Mouse (Mus musculus) spleen, adult 2 months (tissue): ENCODE results near the gene Pias1. TPM values are rescaled to one million over a fixed set of nuclear protein-coding genes. Genes with fewer than 3 reads are reported as not detected.
"Not testable (repeated sequence)": the region's sequence is repeated elsewhere in the genome, so short reads cannot be mapped to it uniquely, and the experiment has no call there.

Experiments
- DNase-seq, 2 experiments: peaks; one replicate each; pipeline versions ENCODE4 v3.0.0 to v3.0.0-alpha.2; 2012 to 2021; ENCODE audit warnings: low spot score in 2 of 2, low read depth in 1 of 2
- H3K27ac ChIP-seq: fragments of 200-500 bp; 2 replicates; pipeline ENCODE4 v1.5.1; 2012; ENCODE audit warnings: low read length, inconsistent platforms; ENCODE audit not compliant: insufficient read depth
- H3K27me3 ChIP-seq: fragments of 200-500 bp; 2 replicates; pipeline ENCODE4 v1.6.1; 2012; ENCODE audit warnings: mild to moderate bottlenecking, moderate library complexity, low read length, inconsistent platforms; ENCODE audit not compliant: control insufficient read depth, insufficient read depth
- H3K36me3 ChIP-seq: fragments of 200-500 bp; 2 replicates; pipeline ENCODE4 v1.6.1; 2012; ENCODE audit warnings: mild to moderate bottlenecking, low read length, inconsistent platforms; ENCODE audit not compliant: control insufficient read depth, insufficient read depth
- H3K4me1 ChIP-seq: fragments of 200-500 bp; 2 replicates; pipeline ENCODE4 v1.6.1; 2011; ENCODE audit warnings: inconsistent platforms; ENCODE audit not compliant: control insufficient read depth, insufficient read depth, insufficient read length
- H3K4me3 ChIP-seq: fragments of 200-500 bp; 2 replicates; pipeline ENCODE4 v1.5.1; 2011; ENCODE audit warnings: mild to moderate bottlenecking, inconsistent platforms; ENCODE audit not compliant: insufficient read depth, insufficient read length; ENCODE audit errors: extremely low read depth
- CTCF ChIP-seq: fragments of 200-500 bp; IDR thresholded peaks from 2 replicates; pipeline ENCODE4 v1.5.1; 2011; ENCODE audit warnings: mild to moderate bottlenecking, inconsistent platforms; ENCODE audit not compliant: insufficient read depth, insufficient read length, insufficient replicate concordance; ENCODE audit errors: extremely low read depth
- POLR2A ChIP-seq: fragments of 200-500 bp; IDR thresholded peaks from 2 replicates; pipeline ENCODE4 v1.6.1; 2011; ENCODE audit warnings: low read depth, low read length, inconsistent platforms
- WGBS: fragments of 180-500 bp; shearing (Covaris S2); methylation state at CpG from one replicate; pipeline ENCODE4 v1.1.7; 2018; 5-methylcytosine and 5-hydroxymethylcytosine counted together
- polyA plus RNA-seq: library from polyadenylated mRNA; depleted of rRNA; stranded (reverse); fragments of >200 nt; gene quantifications from 2 replicates; pipeline ENCODE4 v1.2.3, GENCODE M21; 2012

The Pias1 gene
- polyA plus RNA-seq, 1 experiment = 23.3 TPM

DNA sequence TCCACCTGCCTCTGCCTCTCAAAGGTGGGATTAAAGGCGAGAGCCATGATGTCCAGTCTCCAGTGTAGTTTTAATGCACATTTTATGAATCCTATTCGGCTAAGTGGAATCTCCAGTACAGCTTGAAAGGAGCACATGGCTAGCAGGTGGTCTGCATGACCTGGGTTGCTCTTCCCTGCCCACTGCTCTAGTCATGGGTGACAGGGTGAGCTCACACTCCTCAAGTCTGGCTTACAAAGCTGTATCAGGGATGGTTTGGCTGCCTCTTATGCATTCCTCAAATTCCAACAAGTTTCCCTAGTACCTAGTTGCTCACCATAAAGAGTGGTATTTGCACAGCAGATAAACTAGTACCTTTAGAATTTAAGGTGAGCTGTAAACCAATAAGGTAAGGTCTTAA lies 109.9 kb downstream of the Pias1 start:
- TF ChIP-seq POLR2A = no peak
- no peak for TF ChIP-seq CTCF
- Histone ChIP-seq H3K4me1 (peaks cover 9% of the 10 kb centered on the region; the same call in 1 of the 2 replicates), H3K27me3 (no peaks in the 10 kb centered on the region), H3K27ac (no peak overlapping the region), H3K36me3 (peaks cover 14% of the 10 kb centered on the region), H3K4me3 (no peak overlapping the region)
- DNase-seq = no peak
- WGBS = 87% methylated on average over 2 of the region's 2 CpGs

DNA sequence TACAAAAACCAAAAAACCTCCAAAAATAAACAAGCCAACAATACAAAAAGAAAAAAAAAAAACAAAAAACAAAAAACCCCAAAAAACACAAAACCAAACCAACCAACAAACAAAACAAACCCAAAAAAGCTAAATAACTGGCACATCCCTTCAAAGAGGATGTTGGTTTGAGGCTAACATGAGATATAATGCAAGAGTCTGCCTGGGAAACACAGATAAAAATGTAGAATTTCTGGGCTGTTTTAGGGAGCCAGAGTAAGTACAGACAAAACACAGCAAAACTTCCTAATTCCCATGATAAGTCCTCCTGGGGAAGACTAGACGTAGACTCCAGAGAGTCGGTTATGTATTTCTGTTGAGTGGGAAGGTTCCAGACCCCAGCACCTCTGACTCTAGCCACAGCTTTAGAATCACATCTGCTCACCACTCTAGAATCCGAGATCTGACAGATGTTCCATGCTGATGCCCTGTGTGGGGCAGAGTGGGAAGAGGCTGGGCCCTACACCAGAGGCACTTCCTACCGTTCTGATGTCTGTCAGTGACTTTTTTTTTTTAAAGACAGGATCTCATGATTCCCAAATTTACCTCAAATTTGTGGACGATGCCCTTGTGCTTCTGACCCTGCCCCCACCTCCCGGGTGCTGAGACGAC lies 110.6 kb downstream of the Pias1 start:
- no peak overlapping the region for H3K4me3 ChIP-seq
- peaks cover 9% of the 10 kb centered on the region for H3K36me3 ChIP-seq
- no peak for TF ChIP-seq POLR2A
- TF ChIP-seq CTCF = no peak
- no peak overlapping the region for H3K27ac ChIP-seq
- WGBS = 81% methylated on average over 7 of the region's 7 CpGs
- peaks cover 9% of the 10 kb centered on the region; the same call in 1 of the 2 replicates for H3K4me1 ChIP-seq
- no peaks in the 10 kb centered on the region for H3K27me3 ChIP-seq
- no peak for DNase-seq

DNA sequence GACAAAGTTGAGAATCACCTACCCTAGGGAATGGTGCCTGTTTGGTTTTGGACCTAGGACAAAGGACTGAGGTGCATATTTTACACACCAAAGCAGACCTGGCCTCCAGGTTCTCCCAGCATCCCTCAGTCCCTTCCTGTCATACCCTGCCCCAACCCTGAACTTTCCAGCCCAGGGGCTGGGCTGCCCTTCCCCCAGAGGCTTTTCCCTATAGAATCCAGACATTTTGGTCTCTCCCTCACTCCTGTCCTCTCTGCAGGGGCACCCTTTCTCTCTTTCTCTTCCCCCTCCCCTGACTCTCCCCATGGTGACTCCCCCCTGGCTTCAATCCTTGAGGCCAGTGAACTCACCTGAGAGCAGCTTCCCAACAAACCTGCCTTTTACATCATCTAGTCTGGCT lies 117.0 kb downstream of the Pias1 start:
- TF ChIP-seq POLR2A = no peak
- no peak for TF ChIP-seq CTCF
- H3K36me3 ChIP-seq = no peaks in the 10 kb centered on the region
- DNase-seq = no peak
- H3K4me3 ChIP-seq = no peak overlapping the region
- 0 out of 2 replicates have a peak, but pooled peaks cover 2% of the 10 kb centered on the region for H3K4me1 ChIP-seq
- no peaks in the 10 kb centered on the region for H3K27me3 ChIP-seq
- H3K27ac ChIP-seq = no peak overlapping the region

DNA sequence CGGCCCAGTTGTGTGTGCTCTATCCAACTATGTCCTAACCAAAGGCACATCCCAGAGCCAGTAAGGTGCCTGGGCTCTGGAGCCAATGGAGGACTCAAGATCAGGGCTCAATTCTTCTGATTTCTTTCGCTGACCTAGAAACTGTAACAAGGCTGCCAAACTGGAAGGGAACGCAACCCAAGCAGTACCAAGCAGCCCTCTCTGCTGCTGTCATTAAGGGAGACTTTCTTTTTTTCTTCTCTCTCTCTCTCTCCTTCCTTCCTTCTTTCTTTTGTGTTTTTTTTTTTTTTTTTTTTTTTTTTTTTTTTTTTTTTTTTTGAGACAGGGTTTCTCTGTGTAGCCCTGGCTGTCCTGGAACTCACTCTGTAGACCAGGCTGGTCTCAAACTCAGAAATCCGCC lies 118.5 kb downstream of the Pias1 start:
- not testable (repeated sequence) for H3K4me1 ChIP-seq, H3K4me3 ChIP-seq, H3K27me3 ChIP-seq, DNase-seq, H3K27ac ChIP-seq, H3K36me3 ChIP-seq
- 86% methylated on average over 4 of the region's 4 CpGs for WGBS

DNA sequence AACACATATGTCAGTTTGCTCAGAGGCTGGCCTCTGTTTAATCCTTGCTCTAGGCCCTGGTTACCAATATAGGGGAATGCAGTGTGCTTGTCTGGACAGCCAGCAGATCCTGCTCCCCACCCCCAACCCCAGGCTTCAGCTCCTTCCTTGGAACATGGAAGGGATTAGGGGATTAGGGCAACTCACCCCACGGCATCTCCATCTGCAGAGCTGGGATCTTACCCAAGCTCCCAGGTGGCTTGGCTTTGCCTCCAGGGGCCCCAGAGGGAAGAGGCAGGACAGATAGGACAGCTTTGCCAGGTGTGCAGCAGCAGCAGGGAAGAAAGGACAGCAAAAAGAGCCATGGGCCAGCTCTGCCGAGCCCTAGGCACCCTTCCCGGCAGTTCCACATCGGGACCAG lies 126.9 kb downstream of the Pias1 start:
- no peaks in the 10 kb centered on the region for H3K27me3 ChIP-seq
- TF ChIP-seq CTCF (no peak), POLR2A (no peak)
- H3K27ac ChIP-seq = no peak overlapping the region
- WGBS = 85% methylated on average over 4 of the region's 4 CpGs
- H3K4me3 ChIP-seq = no peak overlapping the region
- no peaks in the 10 kb centered on the region for H3K4me1 ChIP-seq
- no peaks in the 10 kb centered on the region for H3K36me3 ChIP-seq
- DNase-seq = no peak

DNA sequence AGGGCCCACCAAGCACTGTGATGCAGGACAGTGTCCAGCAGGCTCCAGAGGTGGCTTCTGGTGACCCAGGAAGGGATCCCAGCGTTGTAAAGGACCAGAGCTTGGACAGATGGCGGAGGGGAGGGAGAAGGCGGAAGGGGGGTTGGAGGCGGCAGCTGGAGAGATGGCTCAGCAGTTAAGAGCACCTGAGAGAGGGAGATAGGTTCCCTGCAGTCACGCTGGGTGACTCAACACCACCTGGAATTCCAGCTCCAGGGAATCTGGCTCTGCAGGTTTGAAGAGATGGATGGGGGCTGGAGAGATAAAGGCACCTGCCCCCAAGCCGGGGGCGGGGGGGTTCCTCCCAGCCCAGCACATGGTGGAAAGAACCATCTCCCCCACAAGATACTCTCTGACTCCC lies 127.6 kb downstream of the Pias1 start:
- H3K36me3 ChIP-seq, DNase-seq, H3K4me3 ChIP-seq, H3K27me3 ChIP-seq, H3K27ac ChIP-seq, H3K4me1 ChIP-seq: not testable (repeated sequence)
- WGBS = 76% methylated on average over 7 of the region's 7 CpGs

DNA sequence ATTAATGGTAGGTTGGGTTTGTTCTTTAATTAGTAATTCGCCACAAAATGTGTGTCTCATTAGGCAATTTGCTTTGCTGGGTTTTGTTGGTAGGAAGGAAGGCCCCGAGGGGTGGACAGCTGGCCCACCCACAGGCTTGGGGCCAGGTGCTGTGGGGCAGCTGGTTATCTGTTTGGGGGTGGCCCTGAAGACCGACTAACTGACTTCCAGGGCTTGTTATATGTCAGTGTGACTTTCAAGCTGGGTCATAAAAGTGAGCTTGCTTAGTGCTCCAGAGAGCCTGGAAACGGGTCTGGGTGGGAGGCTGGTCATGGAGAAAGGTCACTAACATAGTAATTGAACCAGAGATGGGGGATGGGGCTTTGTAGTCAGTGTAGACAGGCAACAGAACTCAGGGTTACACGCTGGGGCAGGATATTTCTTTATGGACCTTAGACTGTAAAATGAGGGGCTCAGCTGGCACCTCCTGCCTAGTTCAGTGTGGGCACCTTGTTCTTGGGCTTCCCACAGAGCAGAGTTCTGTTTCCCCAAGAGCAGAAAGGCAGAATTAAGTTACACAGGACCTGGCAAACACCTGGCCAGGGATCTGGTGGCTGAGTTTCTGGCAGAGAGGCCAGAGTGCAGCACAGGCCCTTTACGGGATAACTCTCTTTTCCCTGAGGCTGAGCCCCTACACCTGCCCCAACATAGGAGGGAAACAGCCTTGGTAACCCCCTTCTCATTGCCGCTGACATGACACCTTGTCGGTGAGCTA lies 129.3 kb downstream of the Pias1 start:
- H3K4me3 ChIP-seq = no peak overlapping the region
- TF ChIP-seq CTCF (no peak), POLR2A (no peak)

More for the DNA sequence above, 129.3 kb downstream of the Pias1 start:
- H3K27ac ChIP-seq = no peak overlapping the region
- no peaks in the 10 kb centered on the region for H3K4me1 ChIP-seq
- no peaks in the 10 kb centered on the region for H3K27me3 ChIP-seq
- no peak for DNase-seq
- 72% methylated on average over 8 of the region's 8 CpGs for WGBS
- no peaks in the 10 kb centered on the region for H3K36me3 ChIP-seq
